Mouse (Mus musculus) thymus, postnatal 25 days (tissue): ENCODE data around the gene Tomm20.
"Not testable (repeated sequence)": the region's sequence is repeated elsewhere in the genome, so short reads cannot be mapped to it uniquely, and the experiment has no call there.

Experiments
- DNase-seq: peaks from one replicate; pipeline ENCODE4 v3.0.0; 2022

Tomm20 gene

GRCm38 (mm10) chr8:126917179-126917905 is 28.3 kb downstream of the Tomm20 start:
- DNase-seq, result no peak

- DNase-seq, result no peak
Observed at GRCm38 (mm10) chr8:126916611-126917010, 29.0 kb downstream of the Tomm20 start.

- DNase-seq, result no peak
Observed at GRCm38 (mm10) chr8:126914609-126915375, 30.9 kb downstream of the Tomm20 start.

GRCm38 (mm10) chr8:126914107-126914490 is 31.5 kb downstream of the Tomm20 start:
- not testable (repeated sequence) for DNase-seq

GRCm38 (mm10) chr8:126913241-126914106 is 32.2 kb downstream of the Tomm20 start:
- no peak for DNase-seq

GRCm38 (mm10) chr8:126909371-126909802 is 36.3 kb downstream of the Tomm20 start:
- DNase-seq, result no peak

GRCm38 (mm10) chr8:126908805-126909204 is 36.8 kb downstream of the Tomm20 start:
- DNase-seq, result peak; percentile 24

GRCm38 (mm10) chr8:126907968-126908367 is 37.7 kb downstream of the Tomm20 start:
- DNase-seq, result no peak

- DNase-seq, result no peak
Observed at GRCm38 (mm10) chr8:126907374-126907773, 38.3 kb downstream of the Tomm20 start.

GRCm38 (mm10) chr8:126905387-126905786 is 40.3 kb downstream of the Tomm20 start:
- peak; percentile 34 for DNase-seq

- DNase-seq, result no peak
Observed at GRCm38 (mm10) chr8:126903927-126904326, 41.7 kb downstream of the Tomm20 start.

- no peak for DNase-seq
Observed at GRCm38 (mm10) chr8:126903224-126903895, 42.3 kb downstream of the Tomm20 start.

- DNase-seq, result no peak
Observed at GRCm38 (mm10) chr8:126901612-126902011, 44.0 kb downstream of the Tomm20 start.

- DNase-seq, result no peak
Observed at GRCm38 (mm10) chr8:126901049-126901448, 44.6 kb downstream of the Tomm20 start.

GRCm38 (mm10) chr8:126895133-126895532 is 50.5 kb downstream of the Tomm20 start:
- DNase-seq, result no peak

- no peak for DNase-seq
Observed at GRCm38 (mm10) chr8:126887639-126888006, 58.0 kb downstream of the Tomm20 start.

- no peak for DNase-seq
Observed at GRCm38 (mm10) chr8:126886741-126887638, 58.7 kb downstream of the Tomm20 start.

- peak; percentile 56 for DNase-seq
Observed at GRCm38 (mm10) chr8:126885554-126886485, 59.8 kb downstream of the Tomm20 start.

GRCm38 (mm10) chr8:126884202-126884926 is 61.3 kb downstream of the Tomm20 start:
- no peak for DNase-seq

GRCm38 (mm10) chr8:126883752-126884151 is 61.9 kb downstream of the Tomm20 start:
- DNase-seq, result no peak
